Mouse (Mus musculus) testis, adult 2 months (tissue): ENCODE measurements around the gene Cend1.

Experiments
- CTCF ChIP-seq: fragments of 200-500 bp; IDR thresholded peaks from 2 replicates; pipeline ENCODE4 v1.5.1; 2012; ENCODE audit warnings: low read depth, mild to moderate bottlenecking, inconsistent platforms, low read length, moderate library complexity; ENCODE audit not compliant: control insufficient read depth, insufficient read depth, insufficient replicate concordance
- POLR2A ChIP-seq: fragments of 200-500 bp; IDR thresholded peaks from 2 replicates; pipeline ENCODE4 v1.6.1; 2012; ENCODE audit warnings: low read depth, mild to moderate bottlenecking, inconsistent platforms, low read length, moderate library complexity; ENCODE audit not compliant: control insufficient read depth

DNA sequence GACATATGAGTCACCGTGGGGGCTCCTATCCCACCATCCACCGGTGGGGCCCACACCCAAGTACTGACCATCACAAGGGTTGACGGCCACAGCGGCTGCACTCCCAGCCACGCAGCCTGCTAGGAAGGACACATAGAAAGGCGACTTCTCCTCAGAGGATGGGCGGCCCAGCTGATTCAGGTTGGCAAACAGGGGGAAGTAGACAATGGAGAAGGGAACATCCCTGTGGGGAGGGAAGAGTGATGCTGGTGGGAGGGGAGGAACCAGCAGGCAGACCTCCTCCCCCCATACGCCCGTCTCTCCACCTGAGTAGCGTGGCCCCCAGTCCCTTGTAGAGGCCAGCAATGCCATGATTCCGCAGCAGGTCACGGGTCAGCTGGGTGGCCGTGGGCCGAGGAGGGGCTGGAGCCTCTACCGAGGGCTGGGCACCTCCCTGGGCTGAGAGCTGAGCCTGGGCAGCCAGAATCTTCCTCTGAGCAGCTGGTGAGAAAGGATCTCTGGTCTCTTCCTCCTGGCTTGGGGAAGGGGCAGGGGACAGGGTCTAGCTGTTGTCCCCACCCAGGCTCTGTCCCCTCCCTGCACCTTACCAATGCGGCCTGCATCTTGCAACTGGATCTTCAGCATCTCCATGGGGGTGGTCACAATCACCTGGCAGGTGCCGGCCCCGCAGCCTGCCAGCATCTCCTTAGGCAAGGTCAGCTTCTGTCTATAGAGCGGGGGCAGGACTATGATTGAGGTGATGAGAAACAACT lies 2.3 kb upstream of the Cend1 start:
- no peak for TF ChIP-seq CTCF
- no peak for TF ChIP-seq POLR2A
